Mouse (Mus musculus): ENCODE data around the gene Vps18. TPM values are rescaled to one million over a fixed set of nuclear protein-coding genes. Genes with fewer than 3 reads are reported as not detected.
A peak's percentile ranks its signal among the peaks of the same experiment; 100 is the strongest.

Gene Vps18
- polyA plus RNA-seq, 1 experiment: 32.2 TPM

DNA sequence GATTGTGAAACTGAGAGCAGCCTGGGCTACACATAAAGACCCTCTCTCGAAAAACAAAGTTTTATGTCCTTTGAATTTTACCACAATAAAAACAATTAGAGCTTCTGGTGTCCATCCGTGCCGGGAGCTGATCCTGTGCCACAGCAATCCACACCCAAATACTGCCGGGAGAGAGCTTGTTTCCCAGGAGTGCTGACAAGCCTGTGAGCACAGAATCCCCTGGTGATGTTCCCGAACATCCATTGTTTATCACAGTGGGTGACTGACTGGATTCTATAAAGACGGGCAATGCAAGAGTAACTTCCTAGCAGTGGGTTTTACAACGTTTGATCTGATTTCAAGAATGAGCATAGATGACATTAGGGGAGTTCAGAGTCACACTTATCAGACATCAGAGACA, 33.6 kb upstream of the Vps18 start:
- Histone ChIP-seq H3K27ac (ENCODE audit: insufficient read depth, low read length) (no peak overlapping the region), H3K4me3 (ENCODE audit: insufficient read depth, low read length) (no peak overlapping the region), H3K4me1 (ENCODE audit: control insufficient read depth, insufficient read depth, low read length) (no peaks in the 10 kb centered on the region)
- TF ChIP-seq POLR2A (IDR thresholded peaks at IDR 0.05; ENCODE audit: extremely low read depth, insufficient read depth, low read length) (no peak), CTCF (IDR thresholded peaks at IDR 0.05; ENCODE audit: extremely low read depth, insufficient read depth, low read length) (no peak)

DNA sequence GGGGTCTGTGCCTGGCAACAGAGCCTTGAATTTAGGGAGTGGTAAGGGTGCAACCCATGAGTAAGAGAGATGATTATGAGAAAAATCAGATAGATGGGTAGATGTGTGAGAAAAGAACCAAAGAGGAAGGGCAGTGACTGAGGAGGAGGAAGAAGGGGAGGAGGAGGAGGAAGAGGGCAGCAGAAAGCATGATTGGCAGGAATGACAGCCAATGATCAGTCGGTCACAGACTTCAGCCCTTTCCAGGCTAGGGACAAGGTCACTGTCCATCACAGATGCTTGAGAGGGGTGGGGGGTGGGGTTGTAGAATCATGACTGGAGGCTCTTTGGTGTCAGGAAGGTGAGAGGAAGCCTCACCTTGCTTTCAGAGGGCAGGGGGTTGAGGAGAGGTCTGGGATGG, 28.0 kb upstream of the Vps18 start:
- TF ChIP-seq CTCF (IDR thresholded peaks at IDR 0.05; ENCODE audit: extremely low read depth, insufficient read depth, low read length) (no peak), POLR2A (IDR thresholded peaks at IDR 0.05; ENCODE audit: extremely low read depth, insufficient read depth, low read length) (no peak)
- H3K4me3 ChIP-seq (ENCODE audit: insufficient read depth, low read length): no peak overlapping the region
- no peak overlapping the region for H3K27ac ChIP-seq (ENCODE audit: insufficient read depth, low read length)
- H3K4me1 ChIP-seq (ENCODE audit: control insufficient read depth, insufficient read depth, low read length): no peaks in the 10 kb centered on the region

DNA sequence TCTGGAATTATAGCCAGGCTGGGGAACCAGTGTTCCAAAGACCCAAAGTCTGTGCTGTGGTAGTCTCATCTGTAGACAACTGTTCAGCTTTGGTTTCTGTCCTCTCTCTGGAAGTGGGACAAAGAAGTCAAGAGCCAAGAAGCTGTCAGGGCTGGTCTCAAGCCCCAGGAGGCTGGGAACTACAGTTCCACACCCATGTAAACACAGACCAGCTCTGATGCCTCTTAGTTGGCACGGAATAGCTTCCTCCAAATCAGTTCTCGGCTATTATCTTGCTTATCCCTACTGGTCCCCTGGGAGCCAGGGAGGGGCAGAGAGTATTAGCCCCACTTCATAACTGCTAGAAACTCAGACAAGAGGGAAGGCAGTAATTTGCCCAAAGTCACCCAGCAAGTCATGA, 27.2 kb upstream of the Vps18 start:
- Histone ChIP-seq H3K4me1 (ENCODE audit: control insufficient read depth, insufficient read depth, low read length) (no peaks in the 10 kb centered on the region), H3K27ac (ENCODE audit: insufficient read depth, low read length) (no peak overlapping the region), H3K4me3 (ENCODE audit: insufficient read depth, low read length) (no peak overlapping the region)
- TF ChIP-seq CTCF (IDR thresholded peaks at IDR 0.05; ENCODE audit: extremely low read depth, insufficient read depth, low read length) (no peak), POLR2A (IDR thresholded peaks at IDR 0.05; ENCODE audit: extremely low read depth, insufficient read depth, low read length) (no peak)

DNA sequence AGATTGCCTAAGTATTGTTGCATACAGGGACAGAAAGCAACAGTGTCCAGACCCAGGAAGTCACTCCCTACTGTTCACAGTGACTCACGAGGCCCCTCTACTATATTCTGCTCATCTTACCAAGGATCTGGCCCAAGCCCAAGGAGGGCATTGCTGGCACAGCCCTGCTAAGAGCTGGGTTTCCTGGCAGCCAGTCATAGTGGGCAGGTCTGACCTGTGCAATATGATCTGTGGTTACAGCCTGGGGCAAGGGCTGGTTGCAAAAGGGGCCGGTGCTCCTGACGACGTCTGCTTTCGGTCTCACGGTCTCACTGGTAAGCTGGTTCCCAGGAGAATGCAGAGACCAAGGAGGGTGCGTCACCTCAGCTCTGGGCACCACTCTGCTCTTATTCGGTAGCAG, 25.6 kb upstream of the Vps18 start:
- no peak for TF ChIP-seq POLR2A (IDR thresholded peaks at IDR 0.05; ENCODE audit: extremely low read depth, insufficient read depth, low read length)
- no peaks in the 10 kb centered on the region for H3K4me1 ChIP-seq (ENCODE audit: control insufficient read depth, insufficient read depth, low read length)
- H3K4me3 ChIP-seq (ENCODE audit: insufficient read depth, low read length): no peak overlapping the region
- no peak overlapping the region for H3K27ac ChIP-seq (ENCODE audit: insufficient read depth, low read length)

DNA sequence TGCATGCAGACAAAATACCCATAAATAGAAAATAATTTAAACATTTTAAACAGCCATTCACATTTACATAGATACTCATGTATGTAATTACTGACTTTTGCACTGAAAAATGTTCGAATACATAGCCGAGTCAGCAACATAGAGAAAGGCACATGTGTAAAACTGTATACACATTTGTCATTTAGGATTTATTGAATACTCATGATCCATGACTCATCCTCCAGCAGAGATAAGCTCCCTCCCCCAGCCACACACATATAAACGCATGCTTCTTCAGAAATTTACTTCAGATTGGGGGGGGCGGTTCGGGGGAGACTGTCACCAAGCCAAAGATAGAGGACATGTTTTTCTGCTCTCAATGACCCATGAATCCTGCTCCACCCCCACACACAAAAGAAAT, 24.7 kb upstream of the Vps18 start:
- TF ChIP-seq POLR2A (IDR thresholded peaks at IDR 0.05; ENCODE audit: extremely low read depth, insufficient read depth, low read length): no peak
- TF ChIP-seq CTCF (IDR thresholded peaks at IDR 0.05; ENCODE audit: extremely low read depth, insufficient read depth, low read length): no peak
- no peaks in the 10 kb centered on the region for H3K4me1 ChIP-seq (ENCODE audit: control insufficient read depth, insufficient read depth, low read length)
- H3K27ac ChIP-seq (ENCODE audit: insufficient read depth, low read length): no peak overlapping the region
- H3K4me3 ChIP-seq (ENCODE audit: insufficient read depth, low read length): no peak overlapping the region

DNA sequence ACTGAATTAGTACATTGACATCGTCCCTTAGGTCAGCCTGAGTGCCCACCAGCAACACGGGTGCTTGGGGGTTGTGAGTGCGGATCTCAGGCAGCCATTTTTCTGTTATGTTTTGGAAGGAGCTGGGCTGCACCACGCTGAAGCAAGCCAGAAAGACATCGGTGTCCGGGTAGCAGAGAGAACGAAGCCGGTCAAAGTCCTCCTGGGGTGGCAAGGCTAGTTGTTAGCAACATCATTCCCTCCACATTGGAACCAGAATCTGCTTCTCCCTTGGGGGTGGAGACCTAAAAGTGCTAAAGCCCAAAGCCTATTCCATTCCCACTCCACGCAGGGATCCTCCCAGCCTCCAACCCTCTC, 18.3 kb upstream of the Vps18 start:
- no peak overlapping the region for H3K27ac ChIP-seq (ENCODE audit: insufficient read depth, low read length)
- peak overlapping the region; percentile 33 for H3K4me3 ChIP-seq (ENCODE audit: insufficient read depth, low read length)
- no peak for TF ChIP-seq CTCF (IDR thresholded peaks at IDR 0.05; ENCODE audit: extremely low read depth, insufficient read depth, low read length)
- no peak for TF ChIP-seq POLR2A (IDR thresholded peaks at IDR 0.05; ENCODE audit: extremely low read depth, insufficient read depth, low read length)
- H3K4me1 ChIP-seq (ENCODE audit: control insufficient read depth, insufficient read depth, low read length): no peaks in the 10 kb centered on the region

DNA sequence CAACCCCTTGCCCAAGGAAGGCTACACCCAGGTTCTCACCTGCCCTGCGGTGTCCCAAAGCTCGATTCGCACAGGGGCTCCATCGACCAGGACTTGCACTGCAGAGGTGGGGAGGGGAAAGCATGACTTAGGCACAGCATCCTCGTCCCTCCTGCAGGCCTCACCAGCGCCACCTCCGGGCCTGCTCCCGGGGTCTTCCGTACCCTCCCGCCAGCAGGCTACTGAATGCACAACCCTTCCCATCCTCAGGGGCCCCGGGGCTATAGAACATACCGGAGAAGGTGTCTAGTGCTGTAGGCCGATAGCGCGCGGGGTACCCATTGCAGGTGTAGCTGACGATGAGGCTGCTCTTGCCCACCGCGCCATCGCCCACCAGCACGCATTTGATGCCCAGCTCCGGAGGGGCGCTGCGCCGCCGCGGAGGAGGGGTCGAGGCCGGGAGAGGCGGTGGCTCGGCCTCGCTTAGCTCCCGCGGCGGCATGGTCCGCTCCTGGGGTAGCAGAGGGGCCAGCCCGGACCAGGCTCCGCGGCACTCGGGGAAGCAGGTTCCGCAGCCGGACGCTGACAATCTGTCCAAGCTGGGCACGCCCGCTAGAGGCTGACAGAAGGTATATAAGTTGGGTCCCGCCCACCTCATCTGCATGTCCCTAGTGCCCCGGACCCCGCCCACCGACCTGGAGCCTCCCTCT, 17.8 kb upstream of the Vps18 start, which contains the start of gene Rhov:
Rhov (minus strand) TSS at position 630 of the 689 bp plus-strand sequence.
- H3K4me1 ChIP-seq (ENCODE audit: control insufficient read depth, insufficient read depth, low read length): no peaks in the 10 kb centered on the region
- H3K27ac ChIP-seq (ENCODE audit: insufficient read depth, low read length): no peak within 1 kb of the TSS
- TF ChIP-seq CTCF (IDR thresholded peaks at IDR 0.05; ENCODE audit: extremely low read depth, insufficient read depth, low read length) (no peak), POLR2A (IDR thresholded peaks at IDR 0.05; ENCODE audit: extremely low read depth, insufficient read depth, low read length) (peak; percentile 24; the same call in 1 of the 2 replicates)
- H3K4me3 ChIP-seq (ENCODE audit: insufficient read depth, low read length): peak within 1 kb of the TSS; percentile 33

DNA sequence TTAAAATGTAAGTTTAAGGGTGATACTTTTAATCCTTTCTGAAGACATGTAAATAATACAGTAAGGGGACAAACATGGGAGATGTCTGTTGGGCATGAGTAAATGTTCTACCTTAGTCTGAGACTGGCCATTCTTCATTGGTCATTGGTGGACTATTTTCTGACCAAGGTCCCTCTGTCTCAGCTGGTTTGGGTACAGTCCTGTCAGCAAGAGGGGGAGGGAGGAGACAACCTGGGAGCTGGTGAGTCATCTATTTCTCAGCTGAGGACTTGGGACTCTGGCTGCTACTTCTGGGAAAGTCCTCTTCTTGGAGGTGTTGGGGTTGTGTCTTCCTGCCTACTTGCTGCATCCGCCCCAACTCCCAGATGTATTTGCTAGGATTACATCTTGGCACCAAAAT, 14.4 kb upstream of the Vps18 start:
- Histone ChIP-seq H3K4me1 (ENCODE audit: control insufficient read depth, insufficient read depth, low read length) (no peaks in the 10 kb centered on the region), H3K27ac (ENCODE audit: insufficient read depth, low read length) (no peak overlapping the region), H3K4me3 (ENCODE audit: insufficient read depth, low read length) (no peak overlapping the region)
- TF ChIP-seq CTCF (IDR thresholded peaks at IDR 0.05; ENCODE audit: extremely low read depth, insufficient read depth, low read length): no peak
- no peak for TF ChIP-seq POLR2A (IDR thresholded peaks at IDR 0.05; ENCODE audit: extremely low read depth, insufficient read depth, low read length)

DNA sequence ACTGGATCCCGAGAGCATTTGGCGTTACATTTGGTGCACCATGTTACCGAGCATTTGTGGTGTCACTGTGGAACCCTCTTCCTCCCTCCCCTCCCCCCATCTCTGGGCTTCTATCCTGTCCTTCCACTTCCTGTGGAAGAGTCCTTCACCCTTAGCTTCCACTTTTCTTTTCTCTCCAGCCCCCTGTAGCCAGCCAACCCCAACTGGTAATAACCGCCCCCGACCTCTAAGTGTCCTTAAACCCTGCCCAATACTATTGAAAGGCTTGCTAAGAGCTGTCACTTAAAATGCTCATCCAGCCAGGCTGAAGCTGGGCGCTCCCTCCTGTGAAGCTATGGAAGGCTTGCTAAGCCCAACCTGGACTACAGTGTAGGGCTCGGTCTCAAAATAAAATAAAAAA, 11.6 kb upstream of the Vps18 start:
- H3K4me1 ChIP-seq (ENCODE audit: control insufficient read depth, insufficient read depth, low read length): no peaks in the 10 kb centered on the region
- TF ChIP-seq POLR2A (IDR thresholded peaks at IDR 0.05; ENCODE audit: extremely low read depth, insufficient read depth, low read length): no peak
- TF ChIP-seq CTCF (IDR thresholded peaks at IDR 0.05; ENCODE audit: extremely low read depth, insufficient read depth, low read length): no peak
- H3K4me3 ChIP-seq (ENCODE audit: insufficient read depth, low read length): no peak overlapping the region
- no peak overlapping the region for H3K27ac ChIP-seq (ENCODE audit: insufficient read depth, low read length)

DNA sequence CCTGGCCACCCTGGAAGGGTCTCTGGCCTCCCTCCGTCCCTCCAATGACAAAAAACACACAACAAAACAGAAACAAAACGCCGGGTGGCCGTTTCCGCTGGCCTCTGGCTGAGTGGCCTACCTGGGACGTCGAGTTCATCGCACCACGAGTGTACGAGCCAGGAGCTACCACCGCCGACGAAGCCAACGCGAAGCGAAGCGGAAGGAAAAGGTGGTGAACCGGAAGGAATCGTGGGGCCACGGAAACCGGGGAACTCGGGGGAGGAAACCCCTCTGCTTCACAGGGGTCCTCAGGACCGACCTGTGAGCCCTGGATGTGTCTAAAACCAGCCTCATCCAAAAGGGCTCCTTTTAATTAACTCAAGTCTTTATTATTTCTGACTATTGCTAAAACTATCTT, 10.7 kb upstream of the Vps18 start:
- Histone ChIP-seq H3K4me3 (ENCODE audit: insufficient read depth, low read length) (no peak overlapping the region), H3K4me1 (ENCODE audit: control insufficient read depth, insufficient read depth, low read length) (no peaks in the 10 kb centered on the region), H3K27ac (ENCODE audit: insufficient read depth, low read length) (no peak overlapping the region)
- TF ChIP-seq CTCF (IDR thresholded peaks at IDR 0.05; ENCODE audit: extremely low read depth, insufficient read depth, low read length) (no peak), POLR2A (IDR thresholded peaks at IDR 0.05; ENCODE audit: extremely low read depth, insufficient read depth, low read length) (no peak)

All from cortical plate, adult 2 months (tissue).